Comparison of ENCODE assay signal across 18 mouse cellular contexts in the genomic region with DNA sequence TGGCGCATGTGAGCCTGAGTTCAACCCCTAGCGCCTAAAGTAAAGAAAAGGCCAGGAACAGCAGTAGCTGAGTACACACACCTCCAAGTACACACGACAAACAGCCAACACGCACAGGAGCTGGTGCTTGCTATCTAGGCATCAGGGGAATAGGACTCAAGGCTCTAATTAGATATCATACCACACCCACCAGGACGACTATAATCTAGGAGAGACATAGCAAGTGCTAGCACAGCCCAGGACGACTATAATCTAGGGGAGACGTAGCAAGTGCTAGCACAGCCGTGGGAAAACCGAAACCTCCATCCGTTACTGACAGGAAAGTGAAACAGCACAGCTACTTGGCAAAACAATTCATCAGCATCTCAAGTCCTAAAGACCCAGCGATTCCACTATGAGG.
DNase-seq lines count a peak whose midpoint lies in the region; ATAC-seq and TF ChIP-seq lines count a peak whose summit lies in the region.
"Had no signal": no experiment of that assay in that cellular context is flagged by ENCODE, and none has a peak within 500 bp of the region (broad histone marks: within the 10 kb centered on the region; RNA-seq: fewer than 3 reads in every experiment).

No protein-coding gene starts in this region.

- H3K27me3 ChIP-seq in liver, embryonic 11.5 days (replicated peaks; ENCODE audit: control insufficient read depth, insufficient read depth, low read length) = no peaks in the 10 kb centered on the region
- no peaks in the 10 kb centered on the region for H3K27me3 ChIP-seq in liver, embryonic 14.5 days (ENCODE audit: control insufficient read depth, insufficient read depth, low read length)
- no peaks in the 10 kb centered on the region for H3K27me3 ChIP-seq in hindbrain, embryonic 14.5 days (ENCODE audit: control insufficient read depth, insufficient read depth, low read length)
- H3K27me3 ChIP-seq: embryonic facial prominence, embryonic 13.5 days; forebrain, embryonic 13.5 days; heart, embryonic 12.5 days; hindbrain, embryonic 15.5 days had no signal

- no peak overlapping the region for H3K4me2 ChIP-seq in liver, embryonic 11.5 days
- no peak overlapping the region for H3K4me2 ChIP-seq in liver, embryonic 14.5 days (ENCODE audit: low read depth)
- H3K4me2 ChIP-seq in hindbrain, embryonic 14.5 days (replicated peaks) = no peak overlapping the region
- H3K4me2 ChIP-seq: embryonic facial prominence, embryonic 13.5 days; forebrain, embryonic 13.5 days; heart, embryonic 12.5 days; hindbrain, embryonic 15.5 days had no signal

- H3K36me3 ChIP-seq in liver, embryonic 11.5 days (ENCODE audit: control insufficient read depth, insufficient read depth, low read length) = no peaks in the 10 kb centered on the region
- H3K36me3 ChIP-seq in liver, embryonic 14.5 days (replicated peaks; ENCODE audit: control insufficient read depth, insufficient read depth, low read depth) = no peaks in the 10 kb centered on the region
- H3K36me3 ChIP-seq in hindbrain, embryonic 14.5 days (replicated peaks; ENCODE audit: control insufficient read depth, insufficient read depth) = no peaks in the 10 kb centered on the region
- H3K36me3 ChIP-seq: embryonic facial prominence, embryonic 13.5 days; heart, embryonic 12.5 days; hindbrain, embryonic 10.5 days; hindbrain, embryonic 15.5 days had no signal

- no peak for DNase-seq in liver, embryonic 11.5 days (ENCODE audit: low spot score)
- DNase-seq in liver = no peak
- DNase-seq in c-Kit-positive CD71-positive TER-119-positive erythroid progenitor cells, embryonic 14.5 days (ENCODE audit: low spot score) = peak; percentile 3
- no peak for DNase-seq in liver, embryonic 14.5 days (ENCODE audit: low read depth in 3 of 3, low spot score in 3 of 3)
- no peak for DNase-seq in layer of hippocampus, adult 2 months (ENCODE audit: low spot score in 2 of 2)
- no peak for DNase-seq in hindbrain, embryonic 14.5 days (ENCODE audit: low spot score)
- DNase-seq: adrenal gland, adult 2 months; adrenal gland, postnatal 25 days; cerebellum, adult 11 months; cerebellum, adult 8-10 months; cerebellum, postnatal 25 days; forebrain, postnatal 0 days; gastrocnemius, postnatal 14 days had no signal

- no peaks in the 10 kb centered on the region for H3K4me1 ChIP-seq in liver, embryonic 11.5 days (replicated peaks; ENCODE audit: control insufficient read depth, insufficient read depth, low read length)
- H3K4me1 ChIP-seq in liver, embryonic 14.5 days (replicated peaks; ENCODE audit: control insufficient read depth in 2 of 2, insufficient read depth in 2 of 2, low read length in 1 of 2) = peaks cover 0 to 3% of the 10 kb centered on the region in 2 experiments; a peak in 1 of 4 replicates
- no peaks in the 10 kb centered on the region for H3K4me1 ChIP-seq in hindbrain, embryonic 14.5 days (replicated peaks; ENCODE audit: control insufficient read depth, insufficient read depth, low read length)
- H3K4me1 ChIP-seq: forebrain, embryonic 13.5 days; hindbrain, embryonic 15.5 days had no signal

- no peak for TF ChIP-seq EP300 in liver, embryonic 14.5 days (IDR thresholded peaks at IDR 0.05; ENCODE audit: low read depth)

- 67% methylated on average over 11 of the region's 11 CpGs for WGBS in liver, embryonic 11.5 days
- 54% methylated on average over 11 of the region's 11 CpGs for WGBS in liver, embryonic 14.5 days (ENCODE audit: insufficient replicate concordance)
- WGBS in hindbrain, embryonic 14.5 days = 82% methylated on average over 11 of the region's 11 CpGs

- no peak for TF ChIP-seq CTCF in liver, embryonic 14.5 days (IDR thresholded peaks at IDR 0.05; ENCODE audit: low read depth)
- no peak for TF ChIP-seq CTCF in layer of hippocampus, adult 2 months (conservative IDR thresholded peaks at IDR 0.05)

- H3K4me3 ChIP-seq in liver, embryonic 11.5 days (ENCODE audit: low read depth, low read length) = no peak overlapping the region
- H3K4me3 ChIP-seq in liver, embryonic 14.5 days (ENCODE audit: insufficient read depth in 1 of 2, low read depth in 2 of 2, low read length in 2 of 2) = no peak overlapping the region
- no peak overlapping the region for H3K4me3 ChIP-seq in layer of hippocampus, adult 2 months
- no peak overlapping the region for H3K4me3 ChIP-seq in hindbrain, embryonic 14.5 days (replicated peaks; ENCODE audit: low read length)
- H3K4me3 ChIP-seq: embryonic facial prominence, embryonic 13.5 days; forebrain, embryonic 13.5 days; heart, embryonic 12.5 days; hindbrain, embryonic 10.5 days; hindbrain, embryonic 15.5 days had no signal

- no peak overlapping the region for H3K27ac ChIP-seq in liver, embryonic 11.5 days (ENCODE audit: low read depth, low read length)
- H3K27ac ChIP-seq in liver, embryonic 14.5 days = no peak overlapping the region
- no peak overlapping the region for H3K27ac ChIP-seq in layer of hippocampus, adult 2 months
- no peak overlapping the region for H3K27ac ChIP-seq in hindbrain, embryonic 14.5 days
- H3K27ac ChIP-seq: embryonic facial prominence, embryonic 13.5 days; forebrain, embryonic 13.5 days; hindbrain, embryonic 10.5 days; hindbrain, embryonic 15.5 days had no signal

- 0 out of 2 replicates have a peak, but pooled peaks have one; percentile 31 for ATAC-seq in liver, embryonic 11.5 days (replicated peaks; ENCODE audit: low FRiP score)
- peak; percentile 41; the same call in 1 of the 2 replicates for ATAC-seq in liver, embryonic 14.5 days (ENCODE audit: insufficient read depth)
- no peak for ATAC-seq in hindbrain, embryonic 14.5 days (ENCODE audit: low FRiP score)
- ATAC-seq: forebrain, embryonic 13.5 days; forebrain, postnatal 0 days had no signal

- H3K9ac ChIP-seq in liver, embryonic 11.5 days (ENCODE audit: low read depth, low read length) = no peak overlapping the region
- H3K9ac ChIP-seq in liver, embryonic 14.5 days (replicated peaks) = no peak overlapping the region
- H3K9ac ChIP-seq in hindbrain, embryonic 14.5 days = no peak overlapping the region
- H3K9ac ChIP-seq: embryonic facial prominence, embryonic 13.5 days; forebrain, embryonic 13.5 days; forebrain, postnatal 0 days; heart, embryonic 12.5 days; hindbrain, embryonic 15.5 days had no signal

- no peaks in the 10 kb centered on the region for H3K9me3 ChIP-seq in liver, embryonic 11.5 days (ENCODE audit: control insufficient read depth, low read length)
- H3K9me3 ChIP-seq in liver, embryonic 14.5 days (ENCODE audit: control insufficient read depth, low read length) = no peaks in the 10 kb centered on the region
- H3K9me3 ChIP-seq in hindbrain, embryonic 14.5 days (ENCODE audit: control insufficient read depth, low read length) = no peaks in the 10 kb centered on the region
- H3K9me3 ChIP-seq: embryonic facial prominence, embryonic 13.5 days; forebrain, embryonic 13.5 days; heart, embryonic 12.5 days; hindbrain, embryonic 10.5 days; hindbrain, embryonic 15.5 days had no signal
